Mouse (Mus musculus) hindbrain, embryonic 15.5 days (tissue): ENCODE measurements around the gene Tmem176a. TPM values are rescaled to one million over a fixed set of nuclear protein-coding genes. Genes with fewer than 3 reads are reported as not detected.

ENCODE experiments used
- polyA plus RNA-seq: library from polyadenylated mRNA; unstranded; fragments of >200 nt; fragmentation: Nextera tagmentation; extraction: Ambion mirVana; gene quantifications from 2 replicates; pipeline ENCODE4 v1.2.1, GENCODE M21; 2015

Gene Tmem176a
- polyA plus RNA-seq, 1 experiment from 2014 or later = 23.0 TPM

Other genes with a start within 250 kb of the Tmem176a start
- gene Repin1, start 247.0 kb upstream of the Tmem176a start, polyA plus RNA-seq = 44.3 and 46.1 TPM in 2 replicates
- gene Gm44965, start 247.0 kb upstream of the Tmem176a start, polyA plus RNA-seq = 1.0 TPM in 1 of 2 replicates, not detected in the other
- 13.5 and 14.5 TPM in 2 replicates for gene Zfp775, start 238.9 kb upstream of the Tmem176a start, polyA plus RNA-seq
- gene AI854703, start 214.2 kb upstream of the Tmem176a start, polyA plus RNA-seq = 26.4 and 27.1 TPM in 2 replicates
- gene Gimap8, start 193.7 kb upstream of the Tmem176a start, polyA plus RNA-seq = 0.56 TPM in 2 replicates
- gene Gimap9, start 164.8 kb upstream of the Tmem176a start, polyA plus RNA-seq = 1.6 and 1.7 TPM in 2 replicates
- gene Gimap4, start 156.4 kb upstream of the Tmem176a start, polyA plus RNA-seq = 1.1 and 1.4 TPM in 2 replicates
- 7.5 and 7.9 TPM in 2 replicates for gene Gimap6, start 132.7 kb upstream of the Tmem176a start, polyA plus RNA-seq
- 0.66 and 1.1 TPM in 2 replicates for gene Gm28053, start 122.3 kb upstream of the Tmem176a start, polyA plus RNA-seq
- not detected in 2 replicates for gene Gimap7, start 122.3 kb upstream of the Tmem176a start, polyA plus RNA-seq
- 6.5 and 6.7 TPM in 2 replicates for gene Gimap1, start 101.9 kb upstream of the Tmem176a start, polyA plus RNA-seq
- gene Gimap5, start 94.7 kb upstream of the Tmem176a start, polyA plus RNA-seq = 1.2 and 2.3 TPM in 2 replicates
- gene Gimap3, start 70.1 kb upstream of the Tmem176a start, polyA plus RNA-seq = not detected in 2 replicates
- 111 and 139 TPM in 2 replicates for gene Tmem176b, start 577 bp downstream of the Tmem176a start, polyA plus RNA-seq
- not detected in 2 replicates for gene Aoc1, start 32.0 kb downstream of the Tmem176a start, polyA plus RNA-seq
- not detected in 2 replicates for gene 1600015I10Rik, start 89.0 kb downstream of the Tmem176a start, polyA plus RNA-seq
- not detected in 2 replicates for gene Doxl2, start 134.0 kb downstream of the Tmem176a start, polyA plus RNA-seq
- not detected in 2 replicates for gene Svs1, start 145.9 kb downstream of the Tmem176a start, polyA plus RNA-seq
- gene Gpnmb, start 195.6 kb downstream of the Tmem176a start, polyA plus RNA-seq = 0.23 and 1.4 TPM in 2 replicates
- 62.1 and 68.5 TPM in 2 replicates for gene Malsu1, start 232.9 kb downstream of the Tmem176a start, polyA plus RNA-seq